Mouse (Mus musculus) liver, embryonic 12.5 days (tissue): ENCODE results near the gene Tlr9. TPM values are rescaled to one million over a fixed set of nuclear protein-coding genes. Genes with fewer than 3 reads are reported as not detected.

Source experiments
- ATAC-seq: fragments of 200-750 bp; cut with Nextera tagmentation; 2 replicates; pipeline ENCODE4 v1.8.0; 2017; ENCODE audit warnings: moderate number of reproducible peaks, mild to moderate bottlenecking, moderate library complexity
- H3K27ac ChIP-seq: fragments of 300-500 bp; sonication (generic); 2 replicates; pipeline ENCODE4 v1.5.1; 2016; ENCODE audit warnings: mild to moderate bottlenecking
- H3K27me3 ChIP-seq: fragments of 300-500 bp; sonication (generic); replicated peaks from 2 replicates; pipeline ENCODE4 v1.6.1; 2016; ENCODE audit warnings: mild to moderate bottlenecking, moderate library complexity
- H3K36me3 ChIP-seq: fragments of 300-500 bp; sonication (generic); 2 replicates; pipeline ENCODE4 v1.6.1; 2016; ENCODE audit warnings: mild to moderate bottlenecking, moderate library complexity
- H3K4me1 ChIP-seq: fragments of 300-500 bp; sonication (generic); 2 replicates; pipeline ENCODE4 v1.6.1; 2016
- H3K4me2 ChIP-seq: fragments of 300-500 bp; sonication (generic); 2 replicates; pipeline ENCODE4 v1.6.1; 2016; ENCODE audit warnings: mild to moderate bottlenecking, moderate library complexity
- H3K4me3 ChIP-seq: fragments of 300-500 bp; sonication (generic); 2 replicates; pipeline ENCODE4 v1.5.1; 2016; ENCODE audit warnings: mild to moderate bottlenecking, moderate library complexity
- H3K9ac ChIP-seq: fragments of 300-500 bp; sonication (generic); 2 replicates; pipeline ENCODE4 v1.6.1; 2016; ENCODE audit warnings: mild to moderate bottlenecking, moderate library complexity
- H3K9me3 ChIP-seq: fragments of 300-500 bp; sonication (generic); replicated peaks from 2 replicates; pipeline ENCODE4 v1.6.1; 2016; ENCODE audit warnings: mild to moderate bottlenecking, moderate library complexity
- WGBS: fragments of 180-500 bp; shearing (Covaris S2); methylation state at CpG from one replicate; pipeline ENCODE4 v1.1.7; 2016; ENCODE audit not compliant: insufficient replicate concordance; 5-methylcytosine and 5-hydroxymethylcytosine counted together
- polyA plus RNA-seq: library from polyadenylated mRNA; unstranded; fragments of >200 nt; fragmentation: Nextera tagmentation; extraction: Ambion mirVana; gene quantifications from 2 replicates; pipeline ENCODE4 v1.2.1, GENCODE M21; 2016

Gene Tlr9
- polyA plus RNA-seq = 0.06 TPM in 1 of 2 replicates, not detected in the other

- no peak within 1 kb of the TSS for H3K4me3 ChIP-seq
- no peak for ATAC-seq
- peak within 1 kb of the TSS; percentile 8; the same call in 1 of the 2 replicates for H3K4me2 ChIP-seq
- no peaks in the 10 kb centered on the region for H3K9me3 ChIP-seq
- WGBS = 17% methylated on average over 4 of the region's 4 CpGs
- H3K36me3 ChIP-seq = no peaks in the 10 kb centered on the region
- peaks cover 15% of the 10 kb centered on the region for H3K4me1 ChIP-seq
- H3K27me3 ChIP-seq = peaks cover 57% of the 10 kb centered on the region
- H3K9ac ChIP-seq = no peak within 1 kb of the TSS
- H3K27ac ChIP-seq = no peak within 1 kb of the TSS
Measured at GRCm38 (mm10) chr9:106222261-106222851, at the start of gene Tlr9. Gene Tlr9, plus strand, starts transcription at chr9:106222598.

GRCm38 (mm10) chr9:106173363-106173762 is 49.0 kb upstream of the Tlr9 start:
- H3K9ac ChIP-seq = peak overlapping the region; percentile 89
- H3K4me1 ChIP-seq = peaks cover 46% of the 10 kb centered on the region
- WGBS = 51% methylated on average over 2 of the region's 2 CpGs
- no peaks in the 10 kb centered on the region for H3K27me3 ChIP-seq
- H3K27ac ChIP-seq = no peak overlapping the region
- peaks cover 47% of the 10 kb centered on the region for H3K36me3 ChIP-seq
- H3K4me3 ChIP-seq = peak overlapping the region; percentile 92
- peak overlapping the region; percentile 93 for H3K4me2 ChIP-seq
- no peak for ATAC-seq
- no peaks in the 10 kb centered on the region for H3K9me3 ChIP-seq

- Histone ChIP-seq H3K9ac (no peak overlapping the region; the same call in 1 of the 2 replicates), H3K27ac (no peak overlapping the region), H3K36me3 (peaks cover 70% of the 10 kb centered on the region), H3K9me3 (no peaks in the 10 kb centered on the region), H3K4me3 (no peak overlapping the region), H3K4me1 (peaks cover 37% of the 10 kb centered on the region), H3K27me3 (no peaks in the 10 kb centered on the region), H3K4me2 (0 out of 2 replicates have a peak overlapping the region, but pooled peaks have one; percentile 6)
- WGBS = 58% methylated on average over 3 of the region's 3 CpGs
- ATAC-seq = no peak
Measured at GRCm38 (mm10) chr9:106175552-106176200, 46.7 kb upstream of the Tlr9 start.

- no peak for ATAC-seq
- Histone ChIP-seq H3K4me3 (no peak overlapping the region), H3K9me3 (no peaks in the 10 kb centered on the region), H3K27ac (no peak overlapping the region), H3K36me3 (peaks cover 81% of the 10 kb centered on the region), H3K27me3 (no peaks in the 10 kb centered on the region), H3K9ac (no peak overlapping the region), H3K4me2 (no peak overlapping the region), H3K4me1 (peaks cover 37% of the 10 kb centered on the region)
- 83% methylated on average over 5 of the region's 5 CpGs for WGBS
Measured at GRCm38 (mm10) chr9:106176769-106177168, 45.6 kb upstream of the Tlr9 start.

GRCm38 (mm10) chr9:106177799-106178198 is 44.6 kb upstream of the Tlr9 start:
- Histone ChIP-seq H3K4me3 (no peak overlapping the region), H3K9me3 (no peaks in the 10 kb centered on the region), H3K27me3 (no peaks in the 10 kb centered on the region), H3K9ac (no peak overlapping the region), H3K4me2 (no peak overlapping the region), H3K4me1 (peaks cover 30% of the 10 kb centered on the region), H3K36me3 (peaks cover 91% of the 10 kb centered on the region), H3K27ac (no peak overlapping the region)
- ATAC-seq = no peak
- WGBS = 93% methylated on average over 6 of the region's 6 CpGs

- no peak for ATAC-seq
- WGBS = 83% methylated on average over 2 of the region's 2 CpGs
- no peaks in the 10 kb centered on the region for H3K9me3 ChIP-seq
- no peak overlapping the region for H3K9ac ChIP-seq
- no peaks in the 10 kb centered on the region for H3K27me3 ChIP-seq
- H3K4me3 ChIP-seq = no peak overlapping the region
- no peak overlapping the region for H3K27ac ChIP-seq
- H3K36me3 ChIP-seq = peaks cover 96% of the 10 kb centered on the region
- H3K4me2 ChIP-seq = no peak overlapping the region
- H3K4me1 ChIP-seq = peaks cover 14% of the 10 kb centered on the region
Measured at GRCm38 (mm10) chr9:106179454-106179853, 42.9 kb upstream of the Tlr9 start.

- Histone ChIP-seq H3K27ac (no peak overlapping the region), H3K4me1 (peaks cover 9% of the 10 kb centered on the region), H3K4me2 (no peak overlapping the region), H3K4me3 (no peak overlapping the region), H3K36me3 (peaks cover 98% of the 10 kb centered on the region), H3K9ac (no peak overlapping the region), H3K9me3 (no peaks in the 10 kb centered on the region), H3K27me3 (no peaks in the 10 kb centered on the region)
- 87% methylated on average over 3 of the region's 3 CpGs for WGBS
- no peak for ATAC-seq
Measured at GRCm38 (mm10) chr9:106179964-106180363, 42.4 kb upstream of the Tlr9 start.

GRCm38 (mm10) chr9:106182146-106182545 is 40.3 kb upstream of the Tlr9 start:
- Histone ChIP-seq H3K9ac (no peak overlapping the region), H3K36me3 (peaks cover 100% of the 10 kb centered on the region)
- WGBS = 82% methylated on average over 4 of the region's 4 CpGs

GRCm38 (mm10) chr9:106183996-106184395 is 38.4 kb upstream of the Tlr9 start:
- 89% methylated on average over 5 of the region's 5 CpGs for WGBS
- Histone ChIP-seq H3K27me3 (no peaks in the 10 kb centered on the region), H3K4me2 (no peak overlapping the region), H3K4me3 (no peak overlapping the region), H3K4me1 (no peaks in the 10 kb centered on the region), H3K36me3 (peaks cover 100% of the 10 kb centered on the region), H3K9ac (no peak overlapping the region), H3K9me3 (no peaks in the 10 kb centered on the region), H3K27ac (no peak overlapping the region)
- ATAC-seq = no peak

More at GRCm38 (mm10) chr9:106182146-106182545, 40.3 kb upstream of the Tlr9 start:
- Histone ChIP-seq H3K4me3 (no peak overlapping the region), H3K27me3 (no peaks in the 10 kb centered on the region), H3K9me3 (no peaks in the 10 kb centered on the region), H3K27ac (no peak overlapping the region), H3K4me1 (no peaks in the 10 kb centered on the region), H3K4me2 (no peak overlapping the region)
- no peak for ATAC-seq

GRCm38 (mm10) chr9:106191355-106191754 is 31.0 kb upstream of the Tlr9 start:
- no peak overlapping the region for H3K4me3 ChIP-seq
- peaks cover 93% of the 10 kb centered on the region for H3K36me3 ChIP-seq
- no peaks in the 10 kb centered on the region for H3K9me3 ChIP-seq
- no peaks in the 10 kb centered on the region for H3K27me3 ChIP-seq
- no peak for ATAC-seq
- no peak overlapping the region for H3K4me2 ChIP-seq
- no peaks in the 10 kb centered on the region for H3K4me1 ChIP-seq
- no peak overlapping the region for H3K9ac ChIP-seq
- H3K27ac ChIP-seq = no peak overlapping the region
- WGBS = 95% methylated on average over 1 of the region's 1 CpGs

- H3K9me3 ChIP-seq = no peaks in the 10 kb centered on the region
- peaks cover 92% of the 10 kb centered on the region for H3K36me3 ChIP-seq
- no peak overlapping the region for H3K9ac ChIP-seq
- no peak for ATAC-seq
- WGBS = 89% methylated on average over 8 of the region's 8 CpGs
- no peaks in the 10 kb centered on the region for H3K4me1 ChIP-seq
- no peak overlapping the region for H3K4me3 ChIP-seq
- H3K4me2 ChIP-seq = no peak overlapping the region
- no peak overlapping the region for H3K27ac ChIP-seq
- H3K27me3 ChIP-seq = no peaks in the 10 kb centered on the region
Measured at GRCm38 (mm10) chr9:106192024-106192423, 30.4 kb upstream of the Tlr9 start.

- no peak; the same call in 1 of the 2 replicates for ATAC-seq
- 28% methylated on average over 1 of the region's 1 CpGs for WGBS
- H3K4me2 ChIP-seq = no peak overlapping the region
- H3K36me3 ChIP-seq = peaks cover 86% of the 10 kb centered on the region
- H3K9ac ChIP-seq = no peak overlapping the region
- peaks cover 4% of the 10 kb centered on the region for H3K4me1 ChIP-seq
- no peaks in the 10 kb centered on the region for H3K27me3 ChIP-seq
- no peak overlapping the region for H3K4me3 ChIP-seq
- H3K27ac ChIP-seq = peak overlapping the region; percentile 30; the same call in 1 of the 2 replicates
- H3K9me3 ChIP-seq = no peaks in the 10 kb centered on the region
Measured at GRCm38 (mm10) chr9:106192998-106193397, 29.4 kb upstream of the Tlr9 start.
